Mouse (Mus musculus): ENCODE data around the gene Pmpca. TPM values are rescaled to one million over a fixed set of nuclear protein-coding genes. Genes with fewer than 3 reads are reported as not detected.

Gene Pmpca
- polyA plus RNA-seq, 1 experiment from 2014 or later, result 115 TPM

Other genes starting within 250 kb of the Pmpca start
- gene Lhx3, start 181.1 kb upstream of the Pmpca start, polyA plus RNA-seq (2015; fragmentation: Nextera tagmentation; extraction: Ambion mirVana), result 0.23 TPM in 1 of 2 replicates, not detected in the other
- 11.3 and 11.6 TPM in 2 replicates for gene Qsox2, start 151.8 kb upstream of the Pmpca start, polyA plus RNA-seq (2015; fragmentation: Nextera tagmentation; extraction: Ambion mirVana)
- gene Ccdc187, start 94.8 kb upstream of the Pmpca start, polyA plus RNA-seq (2015; fragmentation: Nextera tagmentation; extraction: Ambion mirVana), result 0.10 and 0.24 TPM in 2 replicates
- 37.3 TPM in 2 replicates for gene Gpsm1, start 73.8 kb upstream of the Pmpca start, polyA plus RNA-seq (2015; fragmentation: Nextera tagmentation; extraction: Ambion mirVana)
- 27.5 and 28.7 TPM in 2 replicates for gene Dnlz, start 37.2 kb upstream of the Pmpca start, polyA plus RNA-seq (2015; fragmentation: Nextera tagmentation; extraction: Ambion mirVana)
- gene Card9, start 28.4 kb upstream of the Pmpca start, polyA plus RNA-seq (2015; fragmentation: Nextera tagmentation; extraction: Ambion mirVana), result 0.41 and 0.62 TPM in 2 replicates
- 15.7 and 18.9 TPM in 2 replicates for gene Snapc4, start 8.7 kb upstream of the Pmpca start, polyA plus RNA-seq (2015; fragmentation: Nextera tagmentation; extraction: Ambion mirVana)
- 70.8 and 72.4 TPM in 2 replicates for gene Entr1, start within 50 bp of the Pmpca start, polyA plus RNA-seq (2015; fragmentation: Nextera tagmentation; extraction: Ambion mirVana)
- 13.2 and 15.5 TPM in 2 replicates for gene Inpp5e, start 19.9 kb downstream of the Pmpca start, polyA plus RNA-seq (2015; fragmentation: Nextera tagmentation; extraction: Ambion mirVana)
- 12.8 and 13.8 TPM in 2 replicates for gene Sec16a, start 55.9 kb downstream of the Pmpca start, polyA plus RNA-seq (2015; fragmentation: Nextera tagmentation; extraction: Ambion mirVana)
- 11.4 and 12.1 TPM in 2 replicates for gene Notch1, start 127.3 kb downstream of the Pmpca start, polyA plus RNA-seq (2015; fragmentation: Nextera tagmentation; extraction: Ambion mirVana)
- 170 and 185 TPM in 2 replicates for gene Egfl7, start 190.7 kb downstream of the Pmpca start, polyA plus RNA-seq (2015; fragmentation: Nextera tagmentation; extraction: Ambion mirVana)
- not detected in 2 replicates for gene Gm20532, start 197.3 kb downstream of the Pmpca start, polyA plus RNA-seq (2015; fragmentation: Nextera tagmentation; extraction: Ambion mirVana)
- 21.8 and 23.2 TPM in 2 replicates for gene Agpat2, start 215.1 kb downstream of the Pmpca start, polyA plus RNA-seq (2015; fragmentation: Nextera tagmentation; extraction: Ambion mirVana)
- gene Fam69b, start 239.1 kb downstream of the Pmpca start, polyA plus RNA-seq (2015; fragmentation: Nextera tagmentation; extraction: Ambion mirVana), result 17.2 and 18.7 TPM in 2 replicates

Measured in heart, embryonic 13.5 days (tissue).